Mouse (Mus musculus): ENCODE results near the gene Ttc7b.

- no peak for TF ChIP-seq CTCF (IDR thresholded peaks at IDR 0.05; ENCODE audit: low read depth, low read length)
- TF ChIP-seq POLR2A (IDR thresholded peaks at IDR 0.05; ENCODE audit: extremely low read depth, insufficient read depth, low read length), result no peak
These were observed 168.5 kb downstream of the Ttc7b start for GRCm38 (mm10) chr12:100352094-100352493.
